Mouse (Mus musculus): ENCODE data around the gene Fuk.
A peak's percentile ranks its signal among the peaks of the same experiment; 100 is the strongest.
"Not testable (repeated sequence)": the region's sequence is repeated elsewhere in the genome, so short reads cannot be mapped to it uniquely, and the experiment has no call there.

The Fuk gene

GRCm38 (mm10) chr8:110901839-110902578 lies at the start of gene Fuk:
Gene Fuk, minus strand, starts transcription at chr8:110902488.
- peak; percentile 84 for DNase-seq (ENCODE audit: low read depth)

DNA sequence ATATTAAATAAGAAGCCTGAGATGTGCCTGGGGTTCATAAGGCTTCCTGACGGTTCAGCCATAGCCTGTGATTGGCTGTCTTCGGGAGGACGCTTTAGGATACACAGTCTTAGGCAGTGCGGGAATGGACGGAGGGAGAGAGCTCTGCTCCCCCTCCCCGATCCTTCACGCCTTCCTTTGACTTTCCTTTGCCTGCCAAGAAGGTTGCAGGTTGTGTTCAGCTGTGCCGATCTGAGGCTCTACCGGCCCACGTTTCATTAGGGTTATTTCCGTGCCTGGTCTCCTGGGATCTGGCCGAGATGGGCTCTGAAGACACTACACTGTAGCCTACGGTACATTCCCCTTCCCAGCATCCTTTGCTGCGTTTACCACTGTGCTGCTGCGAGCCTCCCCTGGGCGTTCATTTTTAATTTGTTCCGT lies 47.8 kb upstream of the Fuk start:
- peak; percentile 62 for DNase-seq (ENCODE audit: low read depth)

DNA sequence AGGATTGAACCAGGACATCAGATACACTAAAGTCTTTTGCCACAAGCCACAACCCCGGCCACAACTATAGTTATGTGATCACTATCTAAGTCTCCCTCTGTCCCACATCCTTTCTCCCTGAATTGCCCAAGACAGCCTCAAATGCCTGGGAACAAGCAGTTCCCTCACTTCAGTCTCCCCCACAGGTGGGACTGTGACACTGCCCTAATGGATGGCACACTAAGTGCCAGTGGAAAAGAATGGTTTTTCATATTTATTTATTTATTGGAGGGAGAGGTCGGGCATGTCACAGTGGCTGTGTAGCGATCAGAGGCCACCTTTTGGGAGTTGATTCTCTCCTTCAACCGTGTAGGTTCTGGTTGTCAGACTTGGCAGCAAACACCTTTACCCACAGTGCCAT lies 43.4 kb upstream of the Fuk start:
- DNase-seq (ENCODE audit: low read depth) = no peak

DNA sequence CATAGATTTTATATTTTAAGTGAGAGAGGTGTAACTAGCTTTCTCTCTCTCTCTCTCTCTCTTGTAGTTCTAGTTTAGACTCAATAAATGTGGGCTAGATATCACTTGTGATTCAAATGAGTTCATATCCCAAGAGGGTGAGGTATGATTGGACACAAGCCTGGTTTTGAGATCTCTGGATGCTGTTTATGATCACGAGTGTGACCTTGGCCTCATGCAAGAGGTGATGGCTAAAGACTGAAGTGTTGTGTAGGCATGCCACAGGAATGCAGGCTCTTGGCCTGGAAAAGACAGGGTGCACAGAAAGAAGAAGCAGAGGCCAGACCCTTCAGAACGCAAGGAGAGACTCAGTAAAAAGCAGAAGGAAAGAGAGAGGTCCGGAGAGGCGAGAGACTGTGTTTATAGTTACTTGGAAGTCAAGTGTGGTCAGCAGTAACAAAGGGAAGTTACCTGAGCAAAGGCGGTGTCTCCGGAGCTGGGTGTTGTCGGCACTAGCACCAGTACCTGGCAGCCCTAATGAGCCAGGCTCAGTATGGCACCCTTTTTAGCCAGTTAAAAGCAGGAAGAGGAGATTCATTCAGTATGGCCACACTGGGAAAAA lies 42.1 kb upstream of the Fuk start:
- DNase-seq (ENCODE audit: low read depth) = no peak

GRCm38 (mm10) chr8:110941453-110941948 lies 39.2 kb upstream of the Fuk start:
- no peak for DNase-seq (ENCODE audit: low read depth)

DNA sequence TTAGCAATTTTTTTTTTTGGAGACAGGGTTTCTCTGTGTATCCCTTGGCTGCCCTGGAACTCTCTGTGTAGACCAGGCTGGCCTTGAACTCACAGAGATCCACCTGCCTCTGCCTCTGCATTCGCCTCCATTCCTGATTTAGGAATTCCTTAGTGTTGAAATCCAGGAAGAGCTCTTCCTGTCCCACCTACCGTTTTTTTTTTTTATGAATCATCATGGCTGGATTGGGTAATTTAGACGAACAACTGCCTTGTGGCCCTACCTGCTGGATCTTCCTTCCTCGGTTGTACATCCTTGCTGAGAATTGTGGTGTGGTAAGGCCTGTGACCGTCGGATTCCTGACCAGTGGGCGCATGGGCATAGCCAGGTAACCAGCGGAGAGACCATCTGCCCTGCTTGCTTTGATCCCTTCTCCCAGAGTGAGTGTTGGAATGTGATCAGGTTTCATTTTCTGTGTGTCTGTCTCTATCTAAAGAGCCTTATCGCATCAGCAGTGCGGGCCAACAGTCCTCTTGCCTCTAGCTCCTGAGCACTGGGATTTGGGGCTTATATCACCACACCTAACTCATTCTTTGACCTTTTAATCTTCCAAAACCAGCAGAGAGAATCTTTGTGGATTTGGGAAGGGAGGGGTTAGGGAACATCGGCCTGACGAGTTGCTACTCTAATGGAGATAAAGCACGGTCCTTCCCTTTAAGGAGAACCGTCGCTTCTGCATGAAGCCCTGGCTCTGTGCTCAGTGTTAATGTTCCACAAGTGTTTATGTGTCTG lies 38.6 kb upstream of the Fuk start:
- DNase-seq (ENCODE audit: low read depth) = no peak

- peak; percentile 88 for DNase-seq (ENCODE audit: low read depth)
These were observed 36.7 kb upstream of the Fuk start for GRCm38 (mm10) chr8:110938882-110939589.

DNA sequence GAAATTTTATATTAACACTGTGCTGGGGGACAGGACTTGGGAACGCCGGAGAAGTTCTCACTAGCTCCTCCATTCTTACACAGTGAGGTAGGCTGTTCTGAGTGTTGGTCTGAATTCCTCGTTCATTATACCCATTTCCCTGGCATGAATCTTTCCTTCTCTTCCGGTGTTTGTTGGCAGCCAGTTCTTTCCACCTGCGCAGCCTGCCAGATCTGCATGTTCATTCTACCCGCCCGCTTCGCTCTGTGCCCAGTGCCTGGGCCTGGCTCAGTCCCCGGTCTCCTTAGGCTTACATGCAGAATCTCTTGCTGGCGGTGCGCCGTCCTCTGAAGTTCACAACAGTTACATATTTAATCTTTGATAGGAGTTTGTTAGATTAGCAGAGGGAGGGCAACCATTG lies 33.9 kb upstream of the Fuk start:
- no peak for DNase-seq (ENCODE audit: low read depth)

GRCm38 (mm10) chr8:110933272-110933671 lies 31.0 kb upstream of the Fuk start:
- no peak for DNase-seq (ENCODE audit: low read depth)

DNA sequence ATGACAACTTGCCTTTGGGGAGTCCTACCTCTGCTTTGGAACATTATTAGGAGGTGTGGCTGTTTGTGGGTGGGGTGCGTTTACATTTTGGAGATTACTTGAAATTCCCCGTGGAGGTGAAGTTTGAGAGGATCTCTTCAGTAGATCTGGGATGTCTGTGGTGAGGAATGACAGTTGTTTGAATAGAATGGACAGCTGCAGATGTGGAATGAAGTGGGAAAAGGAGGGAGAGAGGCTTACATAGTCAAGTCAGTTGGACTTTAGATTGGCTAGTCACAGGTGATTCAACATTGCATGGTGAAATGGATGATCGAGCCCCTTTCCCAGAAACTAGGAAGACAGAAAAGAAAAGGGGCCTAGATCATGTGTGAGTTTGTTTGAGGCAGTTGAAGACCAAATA lies 30.2 kb upstream of the Fuk start:
- no peak for DNase-seq (ENCODE audit: low read depth)

- no peak for DNase-seq (ENCODE audit: low read depth)
These were observed 29.1 kb upstream of the Fuk start for GRCm38 (mm10) chr8:110931176-110931939.

GRCm38 (mm10) chr8:110929672-110930071 lies 27.4 kb upstream of the Fuk start:
- DNase-seq (ENCODE audit: low read depth) = not testable (repeated sequence)

- peak; percentile 74 for DNase-seq (ENCODE audit: low read depth)
These were observed 26.8 kb upstream of the Fuk start for GRCm38 (mm10) chr8:110929066-110929465.

GRCm38 (mm10) chr8:110928435-110928834 lies 26.1 kb upstream of the Fuk start:
- peak; percentile 25 for DNase-seq (ENCODE audit: low read depth)

DNA sequence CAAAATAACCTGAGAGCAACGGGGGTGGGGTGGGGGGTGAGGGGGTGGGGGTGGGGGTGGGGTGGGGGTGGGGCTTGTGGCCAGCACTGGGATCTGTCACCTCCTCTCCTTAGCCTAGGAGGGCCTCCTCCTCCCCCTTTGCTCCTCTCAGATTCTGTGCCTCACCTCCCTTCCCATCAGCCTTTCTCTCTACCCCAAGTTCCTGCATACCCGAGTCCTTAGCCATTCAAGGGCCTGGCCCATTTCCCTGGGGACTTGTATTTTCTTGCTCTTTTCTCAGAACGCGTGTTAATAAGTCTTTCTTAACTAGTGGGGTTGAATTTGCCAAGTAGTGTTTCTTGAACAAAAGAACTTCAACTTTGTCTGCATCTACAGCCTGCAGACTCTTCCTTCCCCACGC lies 24.4 kb upstream of the Fuk start:
- no peak for DNase-seq (ENCODE audit: low read depth)

GRCm38 (mm10) chr8:110925691-110926140 lies 23.4 kb upstream of the Fuk start:
- DNase-seq (ENCODE audit: low read depth) = peak; percentile 39

- no peak for DNase-seq (ENCODE audit: low read depth)
These were observed 19.4 kb upstream of the Fuk start for GRCm38 (mm10) chr8:110921492-110922230.

DNA sequence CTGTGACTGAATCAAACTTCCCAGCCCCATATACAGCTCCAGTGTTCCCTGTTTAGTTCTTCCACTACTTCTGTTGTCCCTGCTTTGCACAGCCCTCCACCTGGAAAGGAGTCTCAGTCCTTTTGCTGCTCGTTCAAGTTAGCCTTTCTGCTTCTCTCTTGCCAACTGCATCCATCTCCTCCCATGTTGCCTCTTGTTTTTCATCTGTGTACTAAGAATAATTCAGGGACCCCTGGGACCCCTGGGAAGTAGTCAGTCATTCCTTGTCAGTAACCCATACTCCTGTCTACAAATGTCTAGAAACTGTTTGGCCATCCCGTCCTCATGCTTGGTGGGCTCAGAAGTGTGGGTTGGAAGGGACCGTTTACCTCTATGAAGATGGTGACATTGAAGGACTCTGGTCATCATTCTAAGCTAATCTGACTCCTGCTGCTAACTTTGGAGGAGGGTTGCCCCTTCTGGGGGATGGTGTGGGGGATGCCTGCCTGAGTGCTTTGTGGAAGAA lies 18.5 kb upstream of the Fuk start:
- DNase-seq (ENCODE audit: low read depth) = peak; percentile 29

DNA sequence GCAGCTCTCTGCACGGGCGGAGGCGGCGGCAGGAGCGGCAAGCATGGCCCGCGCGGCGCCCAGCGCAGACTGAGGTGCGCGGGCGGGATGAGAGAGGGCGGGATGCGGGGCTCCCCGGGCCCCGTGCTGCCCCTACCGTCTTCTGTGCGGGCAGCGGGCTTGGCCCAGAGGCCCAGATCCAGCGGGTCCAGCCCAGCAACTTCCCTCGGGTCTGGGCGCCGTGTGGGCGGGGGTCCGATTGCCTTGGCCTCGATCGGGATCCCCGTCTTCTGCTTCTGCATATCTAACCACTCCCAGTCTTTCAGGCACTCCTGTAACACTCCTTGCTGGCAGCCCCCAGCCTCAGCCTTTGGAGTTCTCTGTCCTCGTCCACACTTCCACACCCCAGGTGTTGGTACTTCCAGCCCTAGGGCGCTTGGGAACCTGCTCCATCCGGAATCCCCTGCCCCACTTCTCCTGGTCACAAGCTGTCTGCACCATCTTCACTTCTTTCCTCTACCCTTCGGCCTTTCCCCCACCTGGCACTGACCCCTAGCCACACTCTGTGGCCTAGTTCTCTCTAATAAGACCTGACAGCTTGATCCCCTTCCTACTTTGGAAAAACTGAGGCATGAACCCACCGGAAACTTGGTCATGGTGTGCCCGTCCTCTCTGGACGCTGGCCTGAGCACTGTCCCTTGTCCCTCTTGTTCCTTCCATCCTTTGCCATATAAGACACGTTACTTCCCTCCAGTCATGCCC lies 17.9 kb upstream of the Fuk start:
- DNase-seq (ENCODE audit: low read depth) = no peak

All from induced T-regulatory cell, adult 2 months (primary cell).